Mouse (Mus musculus) limb, embryonic 14.5 days (tissue): ENCODE data around the gene Brip1. TPM values are rescaled to one million over a fixed set of nuclear protein-coding genes. Genes with fewer than 3 reads are reported as not detected.

Experiments used
- ATAC-seq: fragments of 200-750 bp; cut with Nextera tagmentation; 2 replicates; pipeline ENCODE4 v1.8.0; 2017; ENCODE audit warnings: low read depth, moderate number of reproducible peaks, moderate TSS enrichment; ENCODE audit not compliant: low FRiP score
- DNase-seq: peaks from one replicate; pipeline ENCODE4 v3.0.0-alpha.2; 2015; ENCODE audit warnings: low spot score
- H3K27ac ChIP-seq: fragments of 300-500 bp; sonication (generic); replicated peaks from 2 replicates; pipeline ENCODE4 v1.5.1; 2014; ENCODE audit warnings: low read depth, mild to moderate bottlenecking, low read length, moderate library complexity, mixed read lengths
- H3K27me3 ChIP-seq: fragments of 300-500 bp; sonication (generic); 2 replicates; pipeline ENCODE4 v1.6.1; 2014; ENCODE audit warnings: low read length, mixed read lengths; ENCODE audit not compliant: control insufficient read depth, insufficient read depth
- H3K36me3 ChIP-seq: fragments of 300-500 bp; sonication (generic); 2 replicates; pipeline ENCODE4 v1.6.1; 2014; ENCODE audit warnings: mild to moderate bottlenecking, low read length, moderate library complexity, mixed read lengths; ENCODE audit not compliant: control insufficient read depth, insufficient read depth
- H3K4me1 ChIP-seq: fragments of 300-500 bp; sonication (generic); 2 replicates; pipeline ENCODE4 v1.6.1; 2014; ENCODE audit warnings: antibody characterized with exemption, low read length, mixed read lengths; ENCODE audit not compliant: control insufficient read depth, insufficient read depth
- H3K4me2 ChIP-seq: fragments of 300-500 bp; sonication (generic); replicated peaks from 2 replicates; pipeline ENCODE4 v1.6.1; 2014; ENCODE audit warnings: low read depth, mild to moderate bottlenecking, low read length, moderate library complexity; ENCODE audit not compliant: severe bottlenecking
- H3K4me3 ChIP-seq: fragments of 300-500 bp; sonication (generic); replicated peaks from 2 replicates; pipeline ENCODE4 v1.5.1; 2014; ENCODE audit warnings: low read length
- H3K9ac ChIP-seq: fragments of 300-500 bp; sonication (generic); 2 replicates; pipeline ENCODE4 v1.6.1; 2014; ENCODE audit warnings: mild to moderate bottlenecking, low read depth, low read length, moderate library complexity; ENCODE audit not compliant: severe bottlenecking
- H3K9me3 ChIP-seq: fragments of 300-500 bp; sonication (generic); 2 replicates; pipeline ENCODE4 v1.6.1; 2016; ENCODE audit warnings: low read length; ENCODE audit not compliant: control insufficient read depth
- POLR2A ChIP-seq: fragments of 200-500 bp; IDR thresholded peaks from 2 replicates; pipeline ENCODE4 v1.8.0; 2012; ENCODE audit warnings: inconsistent platforms, mild to moderate bottlenecking, moderate library complexity, borderline replicate concordance; ENCODE audit not compliant: insufficient read depth, insufficient read length; ENCODE audit errors: extremely low read depth
- WGBS: fragments of 180-500 bp; shearing (Covaris S2); extraction: QIAGEN DNeasy Blood & Tissue Kit; methylation state at CpG from one replicate; pipeline ENCODE4 v1.1.7; 2014; 5-methylcytosine and 5-hydroxymethylcytosine counted together
- polyA plus RNA-seq, 2 experiments: library from polyadenylated mRNA; depleted of rRNA in 1 of 2; stranded (reverse) in 1 of 2; unstranded in 1 of 2; fragments of >200 nt; fragmentation: Nextera tagmentation in 1 of 2; extraction: Ambion mirVana in 1 of 2; gene quantifications; 2 replicates each; pipeline versions ENCODE4 v1.2.1 to v1.2.3; 2012 to 2014

Brip1 gene
- polyA plus RNA-seq, 2 experiments, result 5.1 to 8.8 TPM

- ATAC-seq (no peak), DNase-seq (no peak)
- Histone ChIP-seq H3K4me3 (no peak overlapping the region), H3K4me2 (no peak overlapping the region), H3K9me3 (no peaks in the 10 kb centered on the region), H3K9ac (no peak overlapping the region), H3K4me1 (no peaks in the 10 kb centered on the region), H3K36me3 (peaks cover 3% of the 10 kb centered on the region; the same call in 1 of the 2 replicates), H3K27ac (no peak overlapping the region), H3K27me3 (no peaks in the 10 kb centered on the region)
- no peak for TF ChIP-seq POLR2A
- WGBS, result 87% methylated on average over 2 of the region's 2 CpGs
Observed at GRCm38 (mm10) chr11:86160251-86160650, 40.7 kb downstream of the Brip1 start.

- Histone ChIP-seq H3K27ac (no peak overlapping the region), H3K9ac (no peak overlapping the region), H3K4me1 (no peaks in the 10 kb centered on the region), H3K27me3 (no peaks in the 10 kb centered on the region), H3K9me3 (no peaks in the 10 kb centered on the region), H3K4me3 (no peak overlapping the region), H3K4me2 (no peak overlapping the region), H3K36me3 (peaks cover 3% of the 10 kb centered on the region; the same call in 1 of the 2 replicates)
- ATAC-seq, result no peak
- WGBS, result 36% methylated on average over 2 of the region's 2 CpGs
- TF ChIP-seq POLR2A, result no peak
- peak; percentile 18 for DNase-seq
Observed at GRCm38 (mm10) chr11:86158950-86159349, 42.0 kb downstream of the Brip1 start.

DNA sequence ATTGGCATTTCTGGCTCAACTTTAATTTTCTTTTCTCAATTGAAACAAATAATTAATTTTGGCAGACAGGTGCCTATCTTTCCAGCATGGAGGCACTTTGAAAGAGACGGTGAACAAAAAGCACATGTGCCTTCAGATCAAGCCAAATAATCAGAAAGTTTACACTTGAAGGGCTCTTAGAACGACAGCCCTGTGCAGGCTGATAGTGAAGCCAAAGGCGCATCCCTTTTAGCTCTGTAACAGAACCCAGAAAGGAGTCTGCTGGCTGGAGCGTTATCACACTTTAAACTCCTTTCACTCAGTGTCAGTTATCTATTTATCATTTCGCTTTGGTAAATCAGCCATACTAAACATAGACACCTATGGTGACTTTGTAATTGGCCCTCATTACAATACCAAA lies 45.4 kb downstream of the Brip1 start:
- Histone ChIP-seq H3K27me3 (no peaks in the 10 kb centered on the region), H3K9me3 (no peaks in the 10 kb centered on the region), H3K4me1 (no peaks in the 10 kb centered on the region), H3K27ac (no peak overlapping the region), H3K36me3 (peaks cover 10% of the 10 kb centered on the region; the same call in 1 of the 2 replicates), H3K9ac (no peak overlapping the region), H3K4me3 (no peak overlapping the region), H3K4me2 (no peak overlapping the region)
- WGBS, result 86% methylated on average over 5 of the region's 5 CpGs
- no peak for TF ChIP-seq POLR2A
- ATAC-seq (no peak), DNase-seq (no peak)

DNA sequence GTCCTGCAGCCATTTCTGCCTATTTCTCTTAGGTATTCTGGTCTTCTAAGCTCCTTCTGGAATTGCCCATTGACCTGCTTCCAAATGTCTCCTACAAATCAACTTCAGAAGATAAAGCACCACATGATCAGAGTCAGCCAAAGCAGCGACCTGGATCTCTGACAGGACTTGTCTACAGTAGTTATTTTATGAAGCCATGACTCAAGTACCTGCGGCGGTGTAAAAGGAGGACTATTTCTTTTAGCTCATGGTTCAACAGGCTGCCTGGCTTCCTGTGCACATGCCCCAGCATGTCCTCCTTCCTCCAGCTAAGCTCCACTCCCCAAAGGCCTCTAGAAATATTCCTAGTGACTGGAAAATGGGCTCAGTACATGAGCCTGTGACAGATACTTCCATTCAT lies 69.7 kb downstream of the Brip1 start:
- Histone ChIP-seq H3K27me3 (no peaks in the 10 kb centered on the region), H3K4me3 (no peak overlapping the region), H3K9me3 (no peaks in the 10 kb centered on the region), H3K27ac (no peak overlapping the region), H3K36me3 (no peaks in the 10 kb centered on the region), H3K4me1 (no peaks in the 10 kb centered on the region), H3K4me2 (no peak overlapping the region), H3K9ac (no peak overlapping the region)
- ATAC-seq (no peak), DNase-seq (no peak)
- WGBS, result 81% methylated on average over 3 of the region's 3 CpGs
- TF ChIP-seq POLR2A, result no peak

- no peak for TF ChIP-seq POLR2A
- no peaks in the 10 kb centered on the region for H3K9me3 ChIP-seq
- H3K4me3 ChIP-seq, result no peak overlapping the region
- H3K36me3 ChIP-seq, result no peaks in the 10 kb centered on the region
- no peak for ATAC-seq
- H3K27ac ChIP-seq, result no peak overlapping the region
- H3K4me1 ChIP-seq, result no peaks in the 10 kb centered on the region
- no peak overlapping the region for H3K9ac ChIP-seq
- H3K27me3 ChIP-seq, result no peaks in the 10 kb centered on the region
- no peak for DNase-seq
- 80% methylated on average over 7 of the region's 7 CpGs for WGBS
- no peak overlapping the region for H3K4me2 ChIP-seq
Observed at GRCm38 (mm10) chr11:86117078-86117869, 83.7 kb downstream of the Brip1 start.
